Mouse (Mus musculus) frontal cortex, postnatal 36 days (tissue): ENCODE measurements around the gene Cdc20.
A peak's percentile ranks its signal among the peaks of the same experiment; 100 is the strongest.

ENCODE experiments used
- DNase-seq, 2 experiments: peaks; one replicate each; pipeline ENCODE4 v3.0.0; 2022; ENCODE audit warnings: low spot score in 2 of 2

Cdc20 gene

GRCm38 (mm10) chr4:118436820-118437603, at the start of gene Cdc20:
Gene Cdc20, minus strand, starts transcription at chr4:118437352.
- DNase-seq = peak; percentile 77 to 91

- DNase-seq = no peak
Observed at GRCm38 (mm10) chr4:118476773-118477530, 39.8 kb upstream of the Cdc20 start.

- no peak for DNase-seq
Observed at GRCm38 (mm10) chr4:118472687-118473086, 35.5 kb upstream of the Cdc20 start.

GRCm38 (mm10) chr4:118471281-118471680, 34.1 kb upstream of the Cdc20 start:
- no peak for DNase-seq

GRCm38 (mm10) chr4:118465697-118466163, 28.6 kb upstream of the Cdc20 start:
- DNase-seq = no peak

- peak in 1 of 2 experiments; percentile 30 for DNase-seq
Observed at GRCm38 (mm10) chr4:118464956-118465355, 27.8 kb upstream of the Cdc20 start.

- DNase-seq = peak in 1 of 2 experiments; percentile 43
Observed at GRCm38 (mm10) chr4:118457345-118457975, 20.3 kb upstream of the Cdc20 start, which contains the start of gene Mpl. Gene Mpl, minus strand, starts transcription at chr4:118457513.

- DNase-seq = no peak
Observed at GRCm38 (mm10) chr4:118446415-118447153, 9.4 kb upstream of the Cdc20 start.

- no peak for DNase-seq
Observed at GRCm38 (mm10) chr4:118445781-118446414, 8.7 kb upstream of the Cdc20 start.

- DNase-seq = peak in 1 of 2 experiments; percentile 29
Observed at GRCm38 (mm10) chr4:118445088-118445487, 7.9 kb upstream of the Cdc20 start.

GRCm38 (mm10) chr4:118437829-118438253, 689 bp upstream of the Cdc20 start:
- DNase-seq = no peak

GRCm38 (mm10) chr4:118432332-118432731, 4.8 kb downstream of the Cdc20 start:
- no peak for DNase-seq

- no peak for DNase-seq
Observed at GRCm38 (mm10) chr4:118429215-118429895, 7.8 kb downstream of the Cdc20 start.

- no peak for DNase-seq
Observed at GRCm38 (mm10) chr4:118428531-118429214, 8.5 kb downstream of the Cdc20 start.

- DNase-seq = peak; percentile 56 to 66
Observed at GRCm38 (mm10) chr4:118427768-118428451, 9.2 kb downstream of the Cdc20 start, which contains the start of gene Elovl1. Gene Elovl1, plus strand, starts transcription at chr4:118428093.

- DNase-seq = no peak
Observed at GRCm38 (mm10) chr4:118427415-118427767, 9.8 kb downstream of the Cdc20 start.

- no peak for DNase-seq
Observed at GRCm38 (mm10) chr4:118425374-118425773, 11.8 kb downstream of the Cdc20 start.

- no peak for DNase-seq
Observed at GRCm38 (mm10) chr4:118424541-118425160, 12.5 kb downstream of the Cdc20 start.

- DNase-seq = no peak
Observed at GRCm38 (mm10) chr4:118421384-118421783, 15.8 kb downstream of the Cdc20 start.
